Mouse (Mus musculus): Measurements from ENCODE around the gene H13. TPM values are rescaled to one million over a fixed set of nuclear protein-coding genes. Genes with fewer than 3 reads are reported as not detected.
A peak's percentile ranks its signal among the peaks of the same experiment; 100 is the strongest.

The H13 gene
- total RNA-seq, 2 experiments from 2014 or later: 32.6 to 37.3 TPM

GRCm38 (mm10) chr2:152693233-152693632 is 24.0 kb downstream of the H13 start:
- intact Hi-C loops (cut with DNase I): loop anchor here (5.0 kb wide), 1 partner anchor 239 kb away; the partner anchor contains the start of gene Foxs1
- Histone ChIP-seq H3K4me3 (peak overlapping the region; percentile 69), H3K27ac (peak overlapping the region; percentile 91)
- peak; percentile 74 for DNase-seq
- no peak; the same call in 1 of the 2 replicates for TF ChIP-seq CTCF (IDR thresholded peaks at IDR 0.05)

DNA sequence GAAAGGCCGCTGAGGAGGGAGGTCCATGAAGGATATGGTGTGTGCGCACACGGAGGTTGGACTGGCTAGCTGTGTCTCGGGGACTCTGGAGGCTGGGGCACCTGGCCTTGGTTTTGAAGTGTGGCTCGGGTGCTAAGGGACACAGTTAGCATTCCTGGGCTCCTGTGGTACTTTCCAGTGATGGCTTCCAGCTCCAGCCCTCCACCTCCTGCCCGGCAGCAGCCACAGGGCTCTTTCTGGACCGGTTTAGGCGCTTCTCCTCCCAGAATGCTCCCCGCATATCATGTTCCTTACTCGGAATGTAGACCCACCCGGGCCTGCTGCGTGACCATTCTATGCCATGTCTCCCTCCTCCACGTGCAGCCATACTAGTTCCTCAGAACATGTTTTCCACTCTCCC is 24.5 kb downstream of the H13 start:
- peak overlapping the region; percentile 69 for H3K4me3 ChIP-seq
- intact Hi-C loops (cut with DNase I): loop anchor here (5.0 kb wide), 1 partner anchor 239 kb away; the partner anchor contains the start of gene Foxs1
- peak overlapping the region; percentile 91 for H3K27ac ChIP-seq
- DNase-seq: no peak
- no peak for TF ChIP-seq CTCF (IDR thresholded peaks at IDR 0.05)

DNA sequence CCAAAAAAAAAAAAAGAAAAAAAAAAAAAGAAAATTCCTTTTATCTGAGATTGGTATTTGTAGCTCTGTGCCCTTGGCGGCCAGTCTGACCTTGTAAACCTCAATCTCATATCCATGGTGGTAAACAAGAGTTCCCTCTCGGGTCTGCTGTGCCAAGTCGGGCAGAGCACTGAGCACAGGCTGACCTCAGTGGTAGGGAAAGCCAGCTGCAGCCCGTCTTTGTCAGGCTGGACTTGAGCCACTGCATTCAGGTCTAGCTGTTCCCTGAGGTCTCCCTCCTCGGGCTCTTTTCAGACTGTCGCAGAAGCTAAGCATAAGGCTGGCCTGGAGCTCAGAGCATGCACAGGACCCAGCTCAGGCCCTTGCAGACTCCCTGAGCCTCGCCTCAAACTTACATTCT is 25.4 kb downstream of the H13 start:
- TF ChIP-seq CTCF (IDR thresholded peaks at IDR 0.05): no peak
- intact Hi-C loops (cut with DNase I): loop anchor here (5.0 kb wide), 2 partner anchors 193 to 238 kb away; partner anchors contain the start of gene Foxs1
- no peak for DNase-seq
- peak overlapping the region; percentile 91 for H3K27ac ChIP-seq
- no peak overlapping the region for H3K4me3 ChIP-seq

- Histone ChIP-seq H3K27ac (peak overlapping the region; percentile 91), H3K4me3 (no peak overlapping the region)
- no peak for DNase-seq
- no peak for TF ChIP-seq CTCF (IDR thresholded peaks at IDR 0.05)
- intact Hi-C loops (cut with DNase I): loop anchor here (1.0 to 5.0 kb wide), 4 partner anchors 46 to 191 kb away; partner anchors contain the start of gene Bcl2l1
Observed at GRCm38 (mm10) chr2:152696016-152696415, 26.8 kb downstream of the H13 start.

DNA sequence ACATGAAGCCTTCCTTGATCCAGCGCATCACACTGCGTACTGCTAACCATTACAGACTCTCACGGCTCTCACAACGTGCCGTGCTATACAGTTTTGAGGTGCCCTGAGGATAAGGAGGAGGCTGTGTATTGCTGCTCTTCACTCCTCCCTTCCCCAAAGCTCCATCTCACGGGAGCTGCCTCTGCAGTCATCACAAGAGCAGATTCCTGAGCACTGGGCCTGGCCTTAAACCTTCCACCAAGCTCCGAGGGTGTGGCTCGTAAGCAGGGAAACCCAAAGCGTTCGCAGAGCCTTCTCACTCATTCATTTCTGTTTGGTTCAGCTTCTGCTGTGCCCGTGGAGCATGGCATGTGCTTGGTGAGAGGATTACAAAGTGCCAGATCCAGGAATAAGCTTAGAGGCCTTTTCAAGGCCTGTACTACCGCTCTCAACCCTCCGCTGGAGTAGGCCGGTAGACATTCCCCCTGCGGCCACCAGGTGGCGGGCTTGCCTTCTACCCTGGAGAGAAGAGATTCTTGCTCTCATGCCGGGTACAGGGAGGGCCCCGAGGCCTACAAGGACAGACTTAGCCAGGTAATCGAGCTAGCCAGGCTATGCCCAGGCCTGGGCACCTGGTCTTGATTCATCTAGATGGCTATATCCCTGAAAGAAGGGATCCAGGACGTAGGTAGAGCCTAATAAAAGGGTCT is 27.4 kb downstream of the H13 start:
- peak; percentile 94 for DNase-seq
- Histone ChIP-seq H3K27ac (peak overlapping the region; percentile 91), H3K4me3 (peak overlapping the region; percentile 42)
- no peak for TF ChIP-seq CTCF (IDR thresholded peaks at IDR 0.05)
- intact Hi-C loops (cut with DNase I): loop anchor here (1.0 to 5.0 kb wide), 4 partner anchors 46 to 191 kb away; partner anchors contain the start of gene Bcl2l1

- no peak for TF ChIP-seq CTCF (IDR thresholded peaks at IDR 0.05)
- no peak overlapping the region for H3K27ac ChIP-seq
Observed at GRCm38 (mm10) chr2:152700138-152700537, 30.9 kb downstream of the H13 start.

GRCm38 (mm10) chr2:152700725-152701124 is 31.5 kb downstream of the H13 start:
- H3K4me3 ChIP-seq: no peak overlapping the region
- DNase-seq: no peak
- intact Hi-C loops (cut with DNase I): no loop called here
- no peak for TF ChIP-seq CTCF (IDR thresholded peaks at IDR 0.05)
- H3K27ac ChIP-seq: no peak overlapping the region

More at GRCm38 (mm10) chr2:152700138-152700537, 30.9 kb downstream of the H13 start:
- no peak overlapping the region for H3K4me3 ChIP-seq
- intact Hi-C loops (cut with DNase I): no loop called here
- DNase-seq: no peak

- no peak overlapping the region for H3K4me3 ChIP-seq
- no peak overlapping the region; the same call in 1 of the 2 replicates for H3K27ac ChIP-seq
- TF ChIP-seq CTCF (IDR thresholded peaks at IDR 0.05): no peak
- intact Hi-C loops (cut with DNase I): no loop called here
- no peak for DNase-seq
Observed at GRCm38 (mm10) chr2:152703596-152704255, 34.5 kb downstream of the H13 start.

DNA sequence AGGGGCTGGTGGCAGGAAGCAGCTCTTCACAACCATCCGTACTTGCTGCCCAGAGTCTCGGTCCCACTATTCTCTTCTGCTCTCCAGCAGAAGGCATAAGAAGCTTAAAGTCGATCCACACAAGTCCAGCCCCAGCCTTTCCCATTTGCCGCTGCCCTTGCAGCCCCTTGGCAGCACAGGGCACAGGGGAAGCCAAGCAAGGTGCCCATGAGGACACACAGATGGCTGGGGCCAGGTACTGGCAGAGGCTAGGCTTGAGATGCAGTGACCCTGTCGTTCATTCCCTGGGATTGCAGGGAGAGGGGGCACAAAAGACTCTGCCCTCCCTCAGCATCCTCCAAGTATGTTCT is 35.0 kb downstream of the H13 start:
- no peak overlapping the region; the same call in 1 of the 2 replicates for H3K27ac ChIP-seq
- no peak for DNase-seq
- H3K4me3 ChIP-seq: no peak overlapping the region
- intact Hi-C loops (cut with DNase I): no loop called here
- TF ChIP-seq CTCF (IDR thresholded peaks at IDR 0.05): no peak

- intact Hi-C loops (cut with DNase I): no loop called here
- Histone ChIP-seq H3K4me3 (no peak overlapping the region), H3K27ac (peak overlapping the region; percentile 85)
- no peak for DNase-seq
- no peak for TF ChIP-seq CTCF (IDR thresholded peaks at IDR 0.05)
Observed at GRCm38 (mm10) chr2:152704811-152705370, 35.6 kb downstream of the H13 start.

DNA sequence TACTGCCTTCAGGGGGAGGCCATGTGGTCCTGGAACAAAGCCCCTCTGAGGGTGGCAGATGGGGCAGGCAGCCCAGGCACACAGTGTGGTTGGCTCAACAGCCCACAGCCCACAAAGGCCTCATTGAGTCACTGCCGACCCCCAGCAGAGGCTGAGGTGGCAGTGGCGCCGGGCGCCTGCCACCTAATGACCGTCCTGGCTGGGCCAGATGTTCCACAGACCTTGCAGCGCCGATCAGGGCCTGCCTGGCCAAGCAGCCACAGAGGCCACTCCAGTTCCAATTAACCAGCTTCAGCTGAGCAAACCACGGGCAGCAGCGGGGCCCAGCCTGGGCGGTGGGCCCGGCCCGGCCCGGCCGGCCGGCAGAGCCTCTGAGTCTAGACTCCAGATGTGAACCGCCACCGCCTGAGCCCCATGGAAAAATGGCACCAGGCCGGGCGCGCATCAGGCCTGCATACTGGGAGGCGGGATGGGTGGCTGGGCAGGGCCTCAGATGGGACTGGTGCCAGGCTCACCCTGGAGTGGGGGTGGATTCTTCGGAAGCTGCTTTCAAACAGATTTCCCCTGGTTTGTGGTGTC is 36.8 kb downstream of the H13 start:
- Histone ChIP-seq H3K4me3 (peak overlapping the region; percentile 38), H3K27ac (peak overlapping the region; percentile 85)
- DNase-seq: peak; percentile 84
- TF ChIP-seq CTCF (IDR thresholded peaks at IDR 0.05): no peak
- intact Hi-C loops (cut with DNase I): no loop called here

DNA sequence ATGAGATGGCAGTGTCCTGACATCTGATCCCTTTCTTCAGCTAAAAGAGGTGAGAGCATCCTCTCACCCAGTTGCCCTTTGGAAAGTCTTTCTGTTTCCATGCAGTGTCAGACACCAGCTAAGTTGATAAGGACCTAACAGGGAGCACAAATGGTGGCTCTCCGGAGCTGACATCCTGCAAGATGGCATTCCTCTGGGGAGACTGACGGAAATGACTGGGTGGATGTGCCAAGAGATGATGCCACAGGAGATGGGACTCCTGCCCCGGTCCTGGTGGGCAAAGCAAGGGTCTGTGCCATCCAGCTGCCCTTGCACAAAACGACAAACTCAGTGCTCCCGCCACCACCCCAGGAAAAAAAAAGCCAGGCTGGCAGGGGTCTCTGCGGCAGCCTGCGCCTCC is 37.9 kb downstream of the H13 start:
- Histone ChIP-seq H3K4me3 (peak overlapping the region; percentile 71), H3K27ac (peak overlapping the region; percentile 85)
- no peak for DNase-seq
- intact Hi-C loops (cut with DNase I): loop anchor here (1.0 kb wide), 1 partner anchor 32 kb away; no protein-coding TSS in a partner anchor
- TF ChIP-seq CTCF (IDR thresholded peaks at IDR 0.05): no peak
